Mouse (Mus musculus) lung, adult 2 months (tissue): Measurements from ENCODE around the gene Tnfrsf22.
"Not testable (repeated sequence)": the region's sequence is repeated elsewhere in the genome, so short reads cannot be mapped to it uniquely, and the experiment has no call there.

Source experiments
- CTCF ChIP-seq: fragments of 200-500 bp; IDR thresholded peaks from 2 replicates; pipeline ENCODE4 v1.5.1; 2011; ENCODE audit warnings: mild to moderate bottlenecking, low read length, control low read depth; ENCODE audit not compliant: insufficient read depth
- POLR2A ChIP-seq: fragments of 200-500 bp; IDR thresholded peaks from 2 replicates; pipeline ENCODE4 v1.6.1; 2011; ENCODE audit warnings: low read depth, mild to moderate bottlenecking, control low read depth, low read length, borderline replicate concordance; ENCODE audit errors: extremely low read depth

- not testable (repeated sequence) for TF ChIP-seq POLR2A, CTCF
Observed at GRCm38 (mm10) chr7:143684569-143684968, 35.1 kb upstream of the Tnfrsf22 start.
